Mouse (Mus musculus): ENCODE results near the gene Arhgef1.
"Not testable (repeated sequence)": the region's sequence is repeated elsewhere in the genome, so short reads cannot be mapped to it uniquely, and the experiment has no call there.

Gene Arhgef1

GRCm38 (mm10) chr7:24890281-24891216 is 12.2 kb upstream of the Arhgef1 start:
- DNase-seq: peak; percentile 81 to 82

GRCm38 (mm10) chr7:24891241-24892124 is 11.2 kb upstream of the Arhgef1 start:
- DNase-seq: no peak

GRCm38 (mm10) chr7:24892125-24892583 is 10.6 kb upstream of the Arhgef1 start:
- no peak for DNase-seq

GRCm38 (mm10) chr7:24895749-24896148 is 7.0 kb upstream of the Arhgef1 start:
- not testable (repeated sequence) for DNase-seq

- DNase-seq: peak; percentile 55 to 62
Measured at GRCm38 (mm10) chr7:24896269-24896668, 6.4 kb upstream of the Arhgef1 start.

- DNase-seq: peak; percentile 92 to 95
Measured at GRCm38 (mm10) chr7:24897224-24897623, 5.5 kb upstream of the Arhgef1 start, which contains the start of gene Cd79a. Cd79a (plus strand) TSS chr7:24897381.

- DNase-seq: no peak
Measured at GRCm38 (mm10) chr7:24897959-24898358, 4.8 kb upstream of the Arhgef1 start.

- peak; percentile 33 to 39 for DNase-seq
Measured at GRCm38 (mm10) chr7:24901114-24901513, 1.6 kb upstream of the Arhgef1 start.

- DNase-seq: peak; percentile 67 to 70
Measured at GRCm38 (mm10) chr7:24901842-24902241, 870 bp upstream of the Arhgef1 start.

GRCm38 (mm10) chr7:24902264-24902629 is 465 bp upstream of the Arhgef1 start:
- no peak for DNase-seq

- DNase-seq: peak in 1 of 2 experiments; percentile 46
Measured at GRCm38 (mm10) chr7:24903444-24903825, 723 bp downstream of the Arhgef1 start.

GRCm38 (mm10) chr7:24904070-24904483 is 1.4 kb downstream of the Arhgef1 start:
- peak; percentile 96 to 97 for DNase-seq

- peak; percentile 83 to 84 for DNase-seq
Measured at GRCm38 (mm10) chr7:24904936-24905335, 2.2 kb downstream of the Arhgef1 start.

GRCm38 (mm10) chr7:24906551-24906950 is 3.8 kb downstream of the Arhgef1 start:
- no peak for DNase-seq

- peak; percentile 68 to 72 for DNase-seq
Measured at GRCm38 (mm10) chr7:24907211-24907748, 4.6 kb downstream of the Arhgef1 start.

- no peak for DNase-seq
Measured at GRCm38 (mm10) chr7:24912480-24912879, 9.8 kb downstream of the Arhgef1 start.

GRCm38 (mm10) chr7:24918763-24919323 is 16.1 kb downstream of the Arhgef1 start:
- DNase-seq: no peak

GRCm38 (mm10) chr7:24919728-24920127 is 17.0 kb downstream of the Arhgef1 start:
- no peak for DNase-seq

- no peak for DNase-seq
Measured at GRCm38 (mm10) chr7:24930475-24930874, 27.8 kb downstream of the Arhgef1 start.

- no peak for DNase-seq
Measured at GRCm38 (mm10) chr7:24931651-24932050, 28.9 kb downstream of the Arhgef1 start.

GRCm38 (mm10) chr7:24943641-24944040 is 40.9 kb downstream of the Arhgef1 start:
- no peak for DNase-seq

GRCm38 (mm10) chr7:24944257-24944950 is 41.7 kb downstream of the Arhgef1 start, which contains the start of gene Gm4881:
Gm4881 (minus strand) TSS chr7:24944494.
- no peak for DNase-seq

All from B cell, adult 2 months (primary cell).